Mouse (Mus musculus): Measurements from ENCODE around the gene Slc25a47. TPM values are rescaled to one million over a fixed set of nuclear protein-coding genes. Genes with fewer than 3 reads are reported as not detected.

The Slc25a47 gene
- polyA plus RNA-seq, 2 experiments: 3.4 to 3.9 TPM

DNA sequence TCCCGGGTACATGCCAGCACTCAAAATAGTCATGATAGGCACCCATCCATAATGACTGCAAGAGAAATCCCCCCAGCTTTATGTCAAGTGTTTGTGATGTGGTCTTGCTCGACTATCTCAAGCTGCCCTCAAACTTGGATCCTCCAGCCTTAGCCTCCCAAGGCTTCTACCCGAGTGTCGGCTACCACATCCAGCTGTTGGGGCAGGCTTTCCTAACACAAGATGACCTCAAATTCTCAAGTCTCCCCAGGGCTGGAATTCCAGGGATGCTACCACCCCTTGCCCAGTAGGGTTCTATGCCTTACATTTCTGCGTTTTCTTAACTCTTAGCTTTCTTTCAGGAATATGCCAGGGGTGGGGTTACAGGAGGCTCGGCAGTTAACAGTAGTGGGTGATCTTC lies 5.5 kb upstream of the Slc25a47 start:
- H3K9ac ChIP-seq (replicated peaks): no peak overlapping the region
- H3K27ac ChIP-seq: no peak overlapping the region
- no peaks in the 10 kb centered on the region for H3K36me3 ChIP-seq (replicated peaks; ENCODE audit: control insufficient read depth, insufficient read depth, low read depth)
- H3K4me3 ChIP-seq (ENCODE audit: insufficient read depth in 1 of 2, low read depth in 2 of 2, low read length in 2 of 2): no peak overlapping the region
- peaks cover 0 to 4% of the 10 kb centered on the region in 2 experiments; a peak in 2 of 4 replicates for H3K4me1 ChIP-seq (replicated peaks; ENCODE audit: control insufficient read depth in 2 of 2, insufficient read depth in 2 of 2, low read length in 1 of 2)
- no peaks in the 10 kb centered on the region; the same call in 1 of the 2 replicates for H3K9me3 ChIP-seq (ENCODE audit: control insufficient read depth, low read length)
- ATAC-seq (ENCODE audit: insufficient read depth) (no peak), DNase-seq (ENCODE audit: low read depth in 3 of 3, low spot score in 3 of 3) (no peak)
- WGBS (ENCODE audit: insufficient replicate concordance): 74% methylated on average over 6 of the region's 6 CpGs
- no peaks in the 10 kb centered on the region for H3K27me3 ChIP-seq (ENCODE audit: control insufficient read depth, insufficient read depth, low read length)
- no peak overlapping the region for H3K4me2 ChIP-seq (ENCODE audit: low read depth)
- no peak for TF ChIP-seq EP300 (IDR thresholded peaks at IDR 0.05; ENCODE audit: low read depth)
- TF ChIP-seq CTCF (IDR thresholded peaks at IDR 0.05; ENCODE audit: low read depth): no peak

DNA sequence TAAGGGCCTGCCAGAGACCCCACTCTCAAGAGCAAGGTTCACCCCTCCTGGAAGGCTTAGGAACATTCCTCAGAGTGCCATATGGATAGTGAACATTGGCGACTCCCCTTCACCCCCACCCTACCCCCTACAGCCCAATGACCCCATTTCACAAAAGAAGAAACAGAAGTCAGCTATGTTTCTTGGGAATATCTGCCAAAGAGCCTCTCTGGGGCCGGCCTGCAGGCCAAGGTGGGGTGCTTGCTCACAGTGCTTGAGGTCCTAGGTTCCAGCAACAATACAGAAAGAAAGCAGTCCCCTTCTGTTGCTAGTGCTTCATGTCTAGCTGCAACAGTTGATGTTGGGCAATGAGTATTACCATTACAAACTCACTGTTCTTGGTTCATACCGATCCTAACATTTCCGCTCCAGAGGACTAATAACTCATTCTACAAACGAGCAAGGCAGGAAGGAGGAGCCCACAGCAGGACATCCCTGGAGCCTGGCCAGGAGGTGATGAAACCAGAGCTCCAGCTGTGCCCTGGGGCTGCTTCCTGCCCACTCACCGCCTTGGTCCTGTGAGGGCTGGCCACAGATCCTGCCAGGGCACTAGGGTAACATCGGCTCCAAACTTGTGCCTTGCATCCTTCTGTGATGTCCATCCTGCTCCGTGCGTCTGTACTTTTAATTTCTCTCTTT lies 3.7 kb upstream of the Slc25a47 start:
- no peak overlapping the region for H3K4me3 ChIP-seq (ENCODE audit: insufficient read depth in 1 of 2, low read depth in 2 of 2, low read length in 2 of 2)
- WGBS (ENCODE audit: insufficient replicate concordance): 63% methylated on average over 9 of the region's 9 CpGs
- no peak for ATAC-seq (ENCODE audit: insufficient read depth)
- H3K4me1 ChIP-seq (replicated peaks; ENCODE audit: control insufficient read depth in 2 of 2, insufficient read depth in 2 of 2, low read length in 1 of 2): peaks cover 6 to 8% of the 10 kb centered on the region in 2 experiments
- no peak for TF ChIP-seq CTCF (IDR thresholded peaks at IDR 0.05; ENCODE audit: low read depth)
- TF ChIP-seq EP300 (IDR thresholded peaks at IDR 0.05; ENCODE audit: low read depth): no peak
- H3K27ac ChIP-seq: no peak overlapping the region
- no peak for DNase-seq (ENCODE audit: low read depth in 3 of 3, low spot score in 3 of 3)
- H3K27me3 ChIP-seq (ENCODE audit: control insufficient read depth, insufficient read depth, low read length): no peaks in the 10 kb centered on the region
- no peaks in the 10 kb centered on the region; the same call in 1 of the 2 replicates for H3K9me3 ChIP-seq (ENCODE audit: control insufficient read depth, low read length)
- no peak overlapping the region for H3K4me2 ChIP-seq (ENCODE audit: low read depth)
- no peak overlapping the region for H3K9ac ChIP-seq (replicated peaks)
- no peaks in the 10 kb centered on the region for H3K36me3 ChIP-seq (replicated peaks; ENCODE audit: control insufficient read depth, insufficient read depth, low read depth)

DNA sequence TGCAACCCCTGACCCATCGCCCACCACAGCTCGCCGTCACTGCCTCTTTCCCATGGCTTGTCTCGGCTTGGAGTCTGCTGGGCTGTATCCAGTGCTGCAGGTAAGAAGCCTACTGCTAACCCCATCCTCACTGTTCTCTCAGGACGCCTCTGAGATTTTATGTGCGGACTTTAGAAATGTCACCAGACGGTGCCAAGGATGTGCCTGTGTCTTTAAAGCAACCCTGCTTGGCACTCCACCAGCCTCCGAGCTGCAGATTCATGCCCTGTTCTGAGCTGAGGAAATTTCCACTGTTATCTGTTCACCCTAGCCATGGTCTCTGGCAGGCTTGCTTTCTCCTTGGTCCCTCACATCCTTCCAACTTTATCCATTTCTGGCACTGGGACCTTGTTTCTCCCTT lies 3.0 kb upstream of the Slc25a47 start:
- Histone ChIP-seq H3K36me3 (replicated peaks; ENCODE audit: control insufficient read depth, insufficient read depth, low read depth) (no peaks in the 10 kb centered on the region), H3K27me3 (ENCODE audit: control insufficient read depth, insufficient read depth, low read length) (no peaks in the 10 kb centered on the region), H3K4me3 (ENCODE audit: insufficient read depth in 1 of 2, low read depth in 2 of 2, low read length in 2 of 2) (no peak overlapping the region), H3K9me3 (ENCODE audit: control insufficient read depth, low read length) (no peaks in the 10 kb centered on the region; the same call in 1 of the 2 replicates), H3K4me2 (ENCODE audit: low read depth) (no peak overlapping the region), H3K4me1 (replicated peaks; ENCODE audit: control insufficient read depth in 2 of 2, insufficient read depth in 2 of 2, low read length in 1 of 2) (peaks cover 6 to 12% of the 10 kb centered on the region in 2 experiments), H3K9ac (replicated peaks) (no peak overlapping the region), H3K27ac (no peak overlapping the region)
- no peak for TF ChIP-seq EP300 (IDR thresholded peaks at IDR 0.05; ENCODE audit: low read depth)
- TF ChIP-seq CTCF (IDR thresholded peaks at IDR 0.05; ENCODE audit: low read depth): no peak
- 79% methylated on average over 8 of the region's 8 CpGs for WGBS (ENCODE audit: insufficient replicate concordance)
- DNase-seq (ENCODE audit: low read depth in 3 of 3, low spot score in 3 of 3) (no peak), ATAC-seq (ENCODE audit: insufficient read depth) (no peak)

DNA sequence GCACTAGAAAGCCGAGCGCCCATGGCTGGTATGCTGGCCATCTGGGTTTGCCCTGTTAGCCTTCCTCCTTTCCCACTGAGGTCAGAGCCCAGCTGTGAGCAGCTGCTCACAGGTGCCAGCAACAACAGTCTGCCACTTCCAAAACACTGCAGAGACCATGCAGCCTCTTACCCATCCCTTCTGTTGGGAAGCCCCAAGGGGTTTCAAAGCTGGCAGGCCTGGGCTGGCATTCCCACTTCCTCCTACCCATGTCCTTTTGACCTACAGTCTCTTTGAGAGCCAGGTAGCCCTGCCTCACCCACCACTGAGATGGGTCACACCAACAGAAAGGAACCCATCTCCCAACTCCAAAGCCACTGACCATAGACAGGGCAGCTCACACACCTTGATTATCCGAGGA lies 2.4 kb upstream of the Slc25a47 start:
- Histone ChIP-seq H3K4me1 (replicated peaks; ENCODE audit: control insufficient read depth in 2 of 2, insufficient read depth in 2 of 2, low read length in 1 of 2) (peaks cover 6 to 12% of the 10 kb centered on the region in 2 experiments), H3K4me2 (ENCODE audit: low read depth) (no peak overlapping the region), H3K27ac (no peak overlapping the region), H3K9me3 (ENCODE audit: control insufficient read depth, low read length) (no peaks in the 10 kb centered on the region), H3K9ac (replicated peaks) (no peak overlapping the region), H3K36me3 (replicated peaks; ENCODE audit: control insufficient read depth, insufficient read depth, low read depth) (no peaks in the 10 kb centered on the region), H3K4me3 (ENCODE audit: insufficient read depth in 1 of 2, low read depth in 2 of 2, low read length in 2 of 2) (no peak overlapping the region), H3K27me3 (ENCODE audit: control insufficient read depth, insufficient read depth, low read length) (no peaks in the 10 kb centered on the region)
- TF ChIP-seq CTCF (IDR thresholded peaks at IDR 0.05; ENCODE audit: low read depth) (no peak), EP300 (IDR thresholded peaks at IDR 0.05; ENCODE audit: low read depth) (no peak)
- no peak for DNase-seq (ENCODE audit: low read depth in 3 of 3, low spot score in 3 of 3)
- 80% methylated on average over 3 of the region's 3 CpGs for WGBS (ENCODE audit: insufficient replicate concordance)
- no peak for ATAC-seq (ENCODE audit: insufficient read depth)

DNA sequence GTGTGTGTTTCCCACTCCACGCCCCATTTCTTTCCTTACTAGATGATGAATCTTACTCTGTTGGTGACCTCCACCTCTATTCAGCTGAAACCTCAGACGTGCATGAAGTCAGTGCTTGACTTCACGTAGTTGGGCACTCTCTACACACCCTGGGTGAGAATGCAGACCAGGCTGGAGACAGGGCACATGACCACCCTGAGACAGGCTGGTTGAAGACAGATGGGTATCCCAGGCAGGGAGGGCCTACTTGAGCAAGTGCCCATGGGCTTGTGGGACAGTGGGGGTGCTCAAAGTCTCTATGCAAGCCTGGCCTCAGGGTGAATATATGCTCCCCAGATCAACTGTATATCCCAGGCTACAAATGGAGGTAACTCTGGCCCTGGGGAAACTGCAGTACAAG lies 1.5 kb upstream of the Slc25a47 start:
- H3K4me2 ChIP-seq (ENCODE audit: low read depth): no peak overlapping the region
- H3K4me1 ChIP-seq (replicated peaks; ENCODE audit: control insufficient read depth in 2 of 2, insufficient read depth in 2 of 2, low read length in 1 of 2): peaks cover 6 to 12% of the 10 kb centered on the region in 2 experiments
- no peaks in the 10 kb centered on the region for H3K27me3 ChIP-seq (ENCODE audit: control insufficient read depth, insufficient read depth, low read length)
- TF ChIP-seq EP300 (IDR thresholded peaks at IDR 0.05; ENCODE audit: low read depth) (no peak), CTCF (IDR thresholded peaks at IDR 0.05; ENCODE audit: low read depth) (no peak)
- H3K9ac ChIP-seq (replicated peaks): no peak overlapping the region
- ATAC-seq (ENCODE audit: insufficient read depth) (no peak), DNase-seq (ENCODE audit: low read depth in 3 of 3, low spot score in 3 of 3) (no peak)
- WGBS (ENCODE audit: insufficient replicate concordance): 78% methylated on average over 3 of the region's 3 CpGs
- H3K27ac ChIP-seq: no peak overlapping the region
- no peaks in the 10 kb centered on the region for H3K36me3 ChIP-seq (replicated peaks; ENCODE audit: control insufficient read depth, insufficient read depth, low read depth)
- no peak overlapping the region for H3K4me3 ChIP-seq (ENCODE audit: insufficient read depth in 1 of 2, low read depth in 2 of 2, low read length in 2 of 2)
- H3K9me3 ChIP-seq (ENCODE audit: control insufficient read depth, low read length): no peaks in the 10 kb centered on the region
